Mouse (Mus musculus): Measurements from ENCODE around the gene Cd160.

DNA sequence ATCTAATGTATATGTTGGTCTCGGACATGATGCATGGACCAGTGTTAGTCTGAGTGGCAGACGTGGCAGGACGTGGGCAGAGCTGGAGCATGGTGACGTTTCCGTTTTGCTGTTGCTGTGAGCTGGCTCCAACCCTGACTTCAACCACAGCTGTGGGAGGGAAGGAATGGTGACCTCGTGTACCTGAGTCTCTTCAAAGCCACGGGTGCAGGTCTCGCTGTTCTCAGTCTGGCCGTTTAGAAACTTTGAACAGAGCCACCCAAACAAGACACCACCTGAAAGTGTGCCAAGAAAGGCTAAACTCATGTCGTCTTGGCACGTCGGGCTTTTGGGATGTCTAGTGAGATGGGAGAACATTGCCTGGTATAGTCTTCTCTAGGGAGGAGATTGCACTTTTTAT is 17.8 kb upstream of the Cd160 start:
- no peak for TF ChIP-seq CTCF (IDR thresholded peaks at IDR 0.05)
- no peak for TF ChIP-seq EP300 (IDR thresholded peaks at IDR 0.05)
